Mouse (Mus musculus) erythroblast, embryonic 14.5 days (primary cell): ENCODE results near the gene Gm10563. TPM values are rescaled to one million over a fixed set of nuclear protein-coding genes. Genes with fewer than 3 reads are reported as not detected.
A peak's percentile ranks its signal among the peaks of the same experiment; 100 is the strongest.

Experiments
- H3K27me3 ChIP-seq: 2 replicates; pipeline ENCODE4 v1.6.1; 2012; ENCODE audit warnings: inconsistent platforms; ENCODE audit not compliant: control insufficient read depth
- H3K36me3 ChIP-seq: 2 replicates; pipeline ENCODE4 v1.6.1; 2012; ENCODE audit warnings: mild to moderate bottlenecking, inconsistent platforms; ENCODE audit not compliant: control insufficient read depth
- H3K4me1 ChIP-seq: 2 replicates; pipeline ENCODE4 v1.6.1; 2012; ENCODE audit warnings: inconsistent platforms; ENCODE audit not compliant: control insufficient read depth
- H3K4me3 ChIP-seq: replicated peaks from 2 replicates; pipeline ENCODE3; 2012; ENCODE audit warnings: moderate library complexity, mild to moderate bottlenecking, inconsistent platforms
- H3K9me3 ChIP-seq: 2 replicates; pipeline ENCODE4 v1.6.1; 2012; ENCODE audit warnings: low read length, inconsistent platforms, mixed read lengths; ENCODE audit not compliant: control insufficient read depth
- GATA1 ChIP-seq: IDR thresholded peaks from 2 replicates; pipeline ENCODE4 v1.6.1; 2012; ENCODE audit warnings: low read length, inconsistent platforms, mixed read lengths
- TAL1 ChIP-seq: IDR thresholded peaks from 3 replicates; pipeline ENCODE4 v1.6.1; 2012; ENCODE audit warnings: low read length, inconsistent platforms, mixed read lengths
- polyA plus RNA-seq: library from polyadenylated mRNA; stranded (reverse); fragments of >175 nt; gene quantifications from 2 replicates; pipeline ENCODE4 v1.2.3, GENCODE M21; 2012

Gene Gm10563
- polyA plus RNA-seq, 1 experiment, result not detected

- TF ChIP-seq TAL1, result no peak
- no peak for TF ChIP-seq GATA1
- no peaks in the 10 kb centered on the region for H3K9me3 ChIP-seq
- no peaks in the 10 kb centered on the region for H3K27me3 ChIP-seq
- H3K4me1 ChIP-seq, result peaks cover 67% of the 10 kb centered on the region
- peak overlapping the region; percentile 97 for H3K4me3 ChIP-seq
- H3K36me3 ChIP-seq, result peaks cover 36% of the 10 kb centered on the region
Measured at GRCm38 (mm10) chr4:155601997-155602456, 43.2 kb downstream of the Gm10563 start.

DNA sequence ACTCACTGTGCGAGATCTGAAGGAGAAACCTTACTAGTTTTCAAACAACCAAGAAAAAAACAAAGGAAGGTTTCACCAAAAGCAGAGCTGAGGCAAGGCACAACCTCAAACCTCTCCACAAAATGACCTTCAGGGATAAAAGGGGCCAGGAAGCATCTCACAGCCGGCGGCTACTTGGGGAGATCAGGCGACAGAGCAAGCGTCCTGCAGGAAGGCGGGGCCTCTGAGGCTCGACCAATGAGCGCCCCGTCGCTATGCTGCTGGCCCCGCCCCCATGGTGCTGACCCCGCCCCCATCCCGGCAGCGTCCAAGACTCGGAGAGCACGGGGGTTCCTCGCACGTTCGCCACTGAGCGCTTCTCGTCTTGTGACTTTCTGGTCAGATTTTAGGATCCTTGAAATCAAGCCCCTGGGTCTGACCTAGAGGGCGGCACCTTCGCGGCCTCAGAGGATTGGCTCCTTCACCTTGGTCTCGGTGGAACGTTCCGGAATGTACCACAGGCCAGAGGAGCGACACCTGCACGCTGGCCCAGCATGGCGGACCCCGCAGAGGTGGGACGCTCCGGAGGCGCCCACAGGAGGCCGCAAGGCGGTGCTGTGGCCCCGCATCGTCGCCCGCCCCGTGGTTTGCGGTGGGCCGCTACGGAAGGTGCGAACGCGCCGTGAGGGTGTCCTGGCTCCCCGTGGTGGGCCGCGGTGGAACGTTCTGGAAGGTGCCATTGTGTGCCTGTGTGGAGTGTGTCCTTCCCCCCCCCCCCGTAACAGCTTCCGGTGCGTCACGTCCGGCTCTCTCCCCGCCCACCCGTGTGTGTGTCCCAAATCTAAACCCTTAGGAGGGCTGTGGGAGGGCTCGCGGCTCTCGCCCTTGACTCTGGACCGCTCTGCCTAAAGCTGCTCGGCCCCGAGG lies 43.9 kb downstream of the Gm10563 start, which contains the start of gene Slc35e2:
Gene Slc35e2, plus strand, starts transcription at position 326 of the 906 bp plus-strand sequence.
- peaks cover 74% of the 10 kb centered on the region for H3K4me1 ChIP-seq
- TF ChIP-seq TAL1 (no peak), GATA1 (no peak)

GRCm38 (mm10) chr4:155599901-155600825 lies 45.0 kb downstream of the Gm10563 start:
- Histone ChIP-seq H3K9me3 (no peaks in the 10 kb centered on the region), H3K4me3 (peak overlapping the region; percentile 97), H3K36me3 (peaks cover 22% of the 10 kb centered on the region), H3K4me1 (peaks cover 78% of the 10 kb centered on the region), H3K27me3 (no peaks in the 10 kb centered on the region)
- TF ChIP-seq GATA1 (no peak), TAL1 (no peak)

More for the DNA sequence above, 43.9 kb downstream of the Gm10563 start, which contains the start of gene Slc35e2:
- no peaks in the 10 kb centered on the region for H3K27me3 ChIP-seq
- H3K9me3 ChIP-seq, result no peaks in the 10 kb centered on the region
- peak within 1 kb of the TSS; percentile 97 for H3K4me3 ChIP-seq
- peaks cover 32% of the 10 kb centered on the region for H3K36me3 ChIP-seq

- TF ChIP-seq GATA1 (no peak), TAL1 (no peak)
- H3K4me1 ChIP-seq, result peaks cover 64% of the 10 kb centered on the region
- peaks cover 8% of the 10 kb centered on the region for H3K36me3 ChIP-seq
- H3K27me3 ChIP-seq, result no peaks in the 10 kb centered on the region
- no peak overlapping the region for H3K4me3 ChIP-seq
- no peaks in the 10 kb centered on the region for H3K9me3 ChIP-seq
Measured at GRCm38 (mm10) chr4:155598536-155598935, 46.7 kb downstream of the Gm10563 start.

GRCm38 (mm10) chr4:155596606-155597005 lies 48.6 kb downstream of the Gm10563 start:
- TF ChIP-seq GATA1 (no peak), TAL1 (no peak)
- no peaks in the 10 kb centered on the region for H3K36me3 ChIP-seq
- H3K9me3 ChIP-seq, result no peaks in the 10 kb centered on the region
- no peaks in the 10 kb centered on the region for H3K27me3 ChIP-seq
- no peak overlapping the region for H3K4me3 ChIP-seq
- peaks cover 49% of the 10 kb centered on the region for H3K4me1 ChIP-seq

DNA sequence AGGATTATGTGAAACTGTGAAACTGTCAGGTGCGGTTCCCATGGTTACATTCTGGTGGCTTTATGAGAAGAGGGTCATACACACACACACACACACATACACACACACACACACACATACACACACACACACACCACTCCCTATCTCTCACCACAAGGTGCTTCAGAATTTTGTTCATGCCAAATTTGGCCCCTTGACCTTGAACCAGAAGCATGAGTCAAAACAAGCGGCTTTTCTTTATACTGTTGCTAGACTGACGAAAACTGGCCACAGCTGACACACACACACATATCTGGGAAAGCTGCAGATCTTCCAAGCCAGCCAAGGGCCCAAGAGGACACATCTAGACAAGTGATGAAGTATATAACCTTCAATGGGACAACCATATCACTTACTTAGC lies 49.4 kb downstream of the Gm10563 start:
- H3K4me1 ChIP-seq, result peaks cover 45% of the 10 kb centered on the region
- 0 out of 2 replicates have a peak, but pooled peaks cover 2% of the 10 kb centered on the region for H3K36me3 ChIP-seq
- no peaks in the 10 kb centered on the region for H3K27me3 ChIP-seq
- TF ChIP-seq GATA1, result no peak
- H3K9me3 ChIP-seq, result no peaks in the 10 kb centered on the region
- H3K4me3 ChIP-seq, result no peak overlapping the region

- peaks cover 21% of the 10 kb centered on the region for H3K36me3 ChIP-seq
- H3K9me3 ChIP-seq, result no peaks in the 10 kb centered on the region
- H3K4me1 ChIP-seq, result peaks cover 26% of the 10 kb centered on the region
Measured at GRCm38 (mm10) chr4:155593780-155594179, 51.4 kb downstream of the Gm10563 start.

DNA sequence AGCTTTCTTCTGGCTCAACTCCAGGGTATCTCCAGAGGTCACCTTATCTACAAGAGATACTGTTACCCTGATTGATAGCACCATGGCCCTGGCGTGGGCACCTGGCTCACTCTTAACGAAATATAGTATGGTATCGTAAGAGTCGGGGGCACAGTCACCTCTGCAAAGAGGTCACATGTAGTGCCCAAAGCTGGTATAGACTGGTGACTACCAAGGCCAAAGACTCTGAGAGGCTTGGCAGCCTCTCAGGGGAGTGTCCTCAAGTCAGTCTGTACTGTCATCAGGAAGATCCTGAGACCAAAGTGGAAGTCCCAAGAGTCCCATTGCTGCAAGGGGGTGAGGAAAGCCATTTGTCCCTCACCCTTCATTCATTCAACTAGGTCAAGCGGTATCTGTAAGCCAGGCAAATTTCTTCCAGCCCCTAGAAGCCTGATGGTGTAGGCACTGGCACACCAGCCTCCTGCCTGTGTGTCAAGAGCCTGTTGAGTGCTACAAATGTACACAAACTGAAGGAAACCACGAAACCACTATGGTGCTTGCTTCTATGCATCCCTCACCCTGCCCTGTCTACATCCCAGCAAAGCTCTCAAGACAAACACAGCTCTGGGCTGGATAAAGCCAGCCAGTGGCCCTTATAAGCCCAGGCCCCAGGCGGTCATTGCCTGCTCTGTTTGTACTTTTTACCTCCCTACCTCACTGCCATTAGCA lies 54.0 kb downstream of the Gm10563 start:
- H3K36me3 ChIP-seq, result peaks cover 47% of the 10 kb centered on the region
- peaks cover 3% of the 10 kb centered on the region for H3K4me1 ChIP-seq
- no peak overlapping the region for H3K4me3 ChIP-seq
- no peaks in the 10 kb centered on the region for H3K27me3 ChIP-seq
- no peaks in the 10 kb centered on the region for H3K9me3 ChIP-seq
- TF ChIP-seq TAL1 (no peak), GATA1 (no peak)

More at GRCm38 (mm10) chr4:155593780-155594179, 51.4 kb downstream of the Gm10563 start:
- TF ChIP-seq GATA1 (no peak), TAL1 (no peak)
- H3K27me3 ChIP-seq, result no peaks in the 10 kb centered on the region
- no peak overlapping the region for H3K4me3 ChIP-seq
